Mouse (Mus musculus) olfactory bulb, adult 2 months (tissue): ENCODE results near the gene Cmya5. TPM values are rescaled to one million over a fixed set of nuclear protein-coding genes. Genes with fewer than 3 reads are reported as not detected.

ENCODE experiments used
- H3K27ac ChIP-seq: fragments of 200-500 bp; 2 replicates; pipeline ENCODE4 v1.5.1; 2012; ENCODE audit warnings: low read depth, low read length; ENCODE audit not compliant: insufficient read depth
- H3K4me1 ChIP-seq: fragments of 200-500 bp; 2 replicates; pipeline ENCODE4 v1.6.1; 2012; ENCODE audit warnings: low read length; ENCODE audit not compliant: control insufficient read depth, insufficient read depth
- H3K4me3 ChIP-seq: fragments of 200-500 bp; 2 replicates; pipeline ENCODE4 v1.5.1; 2012; ENCODE audit warnings: mild to moderate bottlenecking, low read depth, low read length, moderate library complexity; ENCODE audit not compliant: insufficient read depth
- POLR2A ChIP-seq: fragments of 200-500 bp; IDR thresholded peaks from 2 replicates; pipeline ENCODE4 v1.6.1; 2012; ENCODE audit warnings: mild to moderate bottlenecking, low read depth, low read length, moderate library complexity; ENCODE audit not compliant: insufficient read depth
- WGBS: fragments of 180-500 bp; shearing (Covaris S2); methylation state at CpG from one replicate; pipeline ENCODE4 v1.1.7; 2018; 5-methylcytosine and 5-hydroxymethylcytosine counted together
- polyA plus RNA-seq: library from polyadenylated mRNA; stranded (reverse); fragments of >200 nt; gene quantifications from 2 replicates; pipeline ENCODE4 v1.2.4, GENCODE M21; 2012; ENCODE audit warnings: low replicate concordance; ENCODE audit not compliant: missing spikeins, insufficient read depth, insufficient read length

Cmya5 gene
- polyA plus RNA-seq, 1 experiment: not detected

DNA sequence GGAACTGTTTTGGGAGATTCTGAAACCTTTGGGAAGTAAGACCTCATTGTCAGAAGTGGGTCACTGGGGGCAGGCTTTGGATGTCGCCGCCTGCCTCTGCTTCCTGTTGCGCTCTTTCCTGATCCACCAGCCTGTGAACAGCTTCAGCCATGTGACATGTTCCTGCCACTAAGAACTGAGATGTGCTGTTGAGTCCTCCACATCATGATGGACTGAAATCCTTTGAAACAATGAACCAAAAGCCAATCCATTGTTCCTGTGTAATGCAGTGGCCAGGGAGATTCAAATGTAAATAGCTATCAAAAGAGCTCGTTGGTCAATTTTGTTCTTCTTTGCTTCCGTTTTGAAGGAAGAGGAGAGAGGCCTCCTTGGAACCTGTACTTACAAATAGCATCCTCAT, 151.7 kb downstream of the Cmya5 start:
- TF ChIP-seq POLR2A: no peak
- Histone ChIP-seq H3K4me1 (peaks cover 7% of the 10 kb centered on the region), H3K27ac (no peak overlapping the region), H3K4me3 (no peak overlapping the region)
- 88% methylated on average over 5 of the region's 5 CpGs for WGBS

Other genes with a start within 250 kb of the Cmya5 start
- gene Tent2, start 47.7 kb upstream of the Cmya5 start, polyA plus RNA-seq: not detected in 2 replicates
- 235 TPM in 1 of 2 replicates, not detected in the other for gene Homer1, start 154.9 kb upstream of the Cmya5 start, polyA plus RNA-seq